Mouse (Mus musculus) myocyte (in vitro differentiated cells): ENCODE data around the gene Nt5c1a.

ENCODE experiments used
- CEBPB ChIP-seq: IDR thresholded peaks from 2 replicates; pipeline ENCODE4 v1.6.1; 2011; ENCODE audit warnings: mild to moderate bottlenecking, moderate library complexity; ENCODE audit not compliant: poor library complexity, insufficient read depth, severe bottlenecking
- E2F4 ChIP-seq: IDR thresholded peaks from one replicate; pipeline ENCODE4 v1.6.1; 2011; ENCODE audit warnings: mild to moderate bottlenecking, control low read depth, moderate library complexity; ENCODE audit not compliant: insufficient read depth
- MAX ChIP-seq: IDR thresholded peaks from one replicate; pipeline ENCODE4 v1.6.1; 2011; ENCODE audit warnings: low read depth, mild to moderate bottlenecking, control low read depth
- MYOG ChIP-seq, 3 experiments: IDR thresholded peaks; one replicate each; pipeline ENCODE4 v1.6.1; 2011; ENCODE audit warnings: control low read depth in 2 of 3, low read depth in 2 of 3, mild to moderate bottlenecking in 2 of 3; ENCODE audit not compliant: insufficient read length in 2 of 3, control insufficient read depth in 1 of 3, insufficient read depth in 1 of 3
- POLR2A ChIP-seq: IDR thresholded peaks from one replicate; pipeline ENCODE4 v1.6.1; 2011; ENCODE audit warnings: low read depth, mild to moderate bottlenecking, control low read depth, moderate library complexity; ENCODE audit not compliant: insufficient read length
- POLR2AphosphoS2 ChIP-seq: IDR thresholded peaks from one replicate; pipeline ENCODE4 v1.6.1; 2011; ENCODE audit warnings: low read depth, control low read depth; ENCODE audit not compliant: insufficient read length
- REST ChIP-seq: IDR thresholded peaks from one replicate; pipeline ENCODE4 v1.6.1; 2011; ENCODE audit warnings: mild to moderate bottlenecking, control low read depth, moderate library complexity; ENCODE audit not compliant: insufficient read depth, insufficient read length
- TCF12 ChIP-seq: IDR thresholded peaks from one replicate; pipeline ENCODE4 v1.6.1; 2011; ENCODE audit warnings: mild to moderate bottlenecking, control low read depth; ENCODE audit not compliant: poor library complexity, insufficient read depth, severe bottlenecking
- TCF3 ChIP-seq: IDR thresholded peaks from one replicate; pipeline ENCODE4 v1.6.1; 2011; ENCODE audit warnings: low read depth, control low read depth; ENCODE audit not compliant: insufficient read length
- USF1 ChIP-seq: IDR thresholded peaks from one replicate; pipeline ENCODE4 v1.6.1; 2011; ENCODE audit warnings: low read depth, mild to moderate bottlenecking, control low read depth, moderate library complexity

GRCm38 (mm10) chr4:123227707-123228106, 26.4 kb downstream of the Nt5c1a start:
- TF ChIP-seq POLR2AphosphoS2, result no peak
- no peak for TF ChIP-seq POLR2A
- TF ChIP-seq USF1, result no peak
- peak in 1 of 3 experiments; percentile 6 for TF ChIP-seq MYOG (IDR thresholded peaks at IDR 0.05; ENCODE audit: control insufficient read depth in 1 of 3, insufficient read depth in 1 of 3, insufficient read length in 2 of 3, low read depth in 2 of 3)
- no peak for TF ChIP-seq CEBPB
- no peak for TF ChIP-seq MAX
- TF ChIP-seq E2F4, result no peak
- TF ChIP-seq REST, result no peak
- no peak for TF ChIP-seq TCF3
- peak; percentile 59 for TF ChIP-seq TCF12
